Mouse (Mus musculus) CD4-positive, CD25-positive, alpha-beta regulatory T cell, adult 2 months (primary cell): ENCODE measurements around the gene Myd88.
"Not testable (repeated sequence)": the region's sequence is repeated elsewhere in the genome, so short reads cannot be mapped to it uniquely, and the experiment has no call there.

ENCODE experiments used
- DNase-seq: peaks from one replicate; pipeline ENCODE4 v3.0.0-alpha.2; 2012; ENCODE audit warnings: low read depth, low spot score

Gene Myd88

GRCm38 (mm10) chr9:119340909-119341816 lies at the start of gene Myd88:
Gene Myd88 (minus strand): TSS chr9:119341411.
- DNase-seq: peak; percentile 96

DNA sequence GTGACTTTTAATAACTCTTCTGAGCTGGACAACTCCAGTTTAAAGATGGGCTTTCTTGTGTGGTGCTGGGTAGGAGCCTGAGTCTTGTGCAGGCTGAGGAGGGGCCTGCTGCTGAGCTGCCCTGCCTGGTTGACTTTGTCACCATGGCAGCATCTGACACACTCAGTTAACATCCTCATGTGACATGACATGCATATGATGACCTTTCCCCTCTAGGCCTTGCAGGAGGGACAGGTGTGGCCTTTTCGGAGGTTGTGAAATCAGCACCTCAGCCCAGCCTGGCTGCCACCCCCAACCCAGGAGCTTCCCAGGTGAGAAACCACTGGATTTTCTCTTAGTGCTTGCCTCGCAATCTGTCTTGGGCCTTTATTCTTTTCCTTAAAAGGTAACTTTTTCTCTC lies 49.0 kb upstream of the Myd88 start:
- no peak for DNase-seq

DNA sequence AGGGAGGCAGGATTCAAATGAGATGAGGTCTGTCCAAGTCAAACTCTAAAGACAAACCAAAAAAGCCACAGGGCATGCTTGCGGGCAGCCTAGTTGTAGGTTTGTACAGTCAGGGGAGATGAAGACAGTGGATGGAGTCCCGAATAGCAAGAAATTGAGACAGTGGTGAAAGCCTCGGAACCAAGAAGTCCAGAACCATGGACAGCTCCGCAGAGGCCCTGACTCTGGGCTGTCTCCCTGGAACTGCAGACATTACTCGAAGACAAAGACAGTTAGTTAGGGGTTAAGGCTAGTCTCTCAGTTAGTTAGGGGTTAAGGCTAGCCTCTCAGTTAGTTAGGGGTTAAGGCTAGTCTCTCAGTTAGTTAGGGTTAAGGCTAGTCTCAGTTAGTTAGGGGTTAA lies 47.7 kb upstream of the Myd88 start:
- peak; percentile 6 for DNase-seq

DNA sequence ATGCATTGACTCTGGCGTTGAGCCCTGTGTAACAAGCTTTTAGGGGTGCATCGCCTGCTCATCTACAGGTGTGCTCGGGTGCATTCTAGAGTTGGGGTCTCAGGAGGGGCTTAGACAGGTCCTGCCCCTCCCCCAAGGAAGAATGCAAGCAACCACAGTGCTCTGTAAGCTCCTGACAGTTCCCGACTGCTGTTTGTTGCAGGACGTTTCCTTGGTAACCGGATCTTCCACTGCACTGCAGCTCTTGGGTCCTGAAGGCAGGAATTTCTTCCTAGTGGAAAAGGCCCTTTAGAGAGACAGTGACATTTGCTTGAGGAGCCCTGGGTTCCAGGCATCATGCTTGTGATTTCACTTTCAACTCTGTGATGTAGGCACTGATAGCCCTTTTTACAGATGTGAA lies 41.4 kb upstream of the Myd88 start:
- DNase-seq: no peak

GRCm38 (mm10) chr9:119378231-119378630 lies 37.0 kb upstream of the Myd88 start:
- no peak for DNase-seq

GRCm38 (mm10) chr9:119375556-119375955 lies 34.3 kb upstream of the Myd88 start:
- DNase-seq: no peak

- no peak for DNase-seq
Observed at GRCm38 (mm10) chr9:119375008-119375407, 33.8 kb upstream of the Myd88 start.

- no peak for DNase-seq
Observed at GRCm38 (mm10) chr9:119371251-119371650, 30.0 kb upstream of the Myd88 start.

DNA sequence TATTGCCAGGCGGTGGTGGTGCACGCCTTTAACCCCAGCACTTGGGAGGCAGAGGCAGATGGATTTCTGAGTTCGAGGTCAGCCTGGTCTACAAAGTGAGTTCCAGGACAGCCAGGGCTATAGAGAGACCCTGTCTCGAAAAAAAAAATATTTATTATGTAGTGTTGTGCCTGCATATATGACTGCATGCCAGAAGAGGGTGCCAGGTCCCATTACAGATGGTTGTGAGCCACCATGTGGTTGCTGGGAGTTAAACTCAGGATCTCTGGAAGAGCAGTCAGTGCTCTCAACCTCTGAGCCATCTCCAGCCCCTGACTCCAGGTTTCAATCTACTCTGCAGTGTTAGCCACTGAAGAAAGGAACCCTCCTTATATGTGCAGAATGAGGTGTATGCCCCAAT lies 29.6 kb upstream of the Myd88 start:
- DNase-seq: not testable (repeated sequence)

DNA sequence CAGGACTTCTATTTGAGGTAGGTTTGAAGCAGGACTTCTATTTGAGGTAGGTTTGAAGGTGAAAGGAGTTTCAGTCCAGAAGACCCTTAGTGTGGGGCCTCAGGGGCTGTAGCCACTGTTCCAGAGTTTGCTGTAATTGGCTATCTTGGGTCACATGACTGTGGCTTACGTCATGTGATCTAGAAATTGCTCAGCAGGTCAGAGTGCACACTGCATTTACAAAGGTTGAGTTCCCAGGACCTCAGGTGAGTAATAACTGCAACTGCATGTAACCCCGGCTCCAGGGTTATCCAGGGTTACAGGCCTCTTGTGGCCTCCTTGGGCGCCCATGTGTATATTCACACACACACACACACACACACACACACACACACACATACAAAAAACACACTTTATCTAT lies 27.2 kb upstream of the Myd88 start:
- no peak for DNase-seq

GRCm38 (mm10) chr9:119365284-119365683 lies 24.1 kb upstream of the Myd88 start, which contains the start of gene Slc22a14:
Gene Slc22a14 (minus strand): TSS chr9:119365553.
- no peak for DNase-seq

DNA sequence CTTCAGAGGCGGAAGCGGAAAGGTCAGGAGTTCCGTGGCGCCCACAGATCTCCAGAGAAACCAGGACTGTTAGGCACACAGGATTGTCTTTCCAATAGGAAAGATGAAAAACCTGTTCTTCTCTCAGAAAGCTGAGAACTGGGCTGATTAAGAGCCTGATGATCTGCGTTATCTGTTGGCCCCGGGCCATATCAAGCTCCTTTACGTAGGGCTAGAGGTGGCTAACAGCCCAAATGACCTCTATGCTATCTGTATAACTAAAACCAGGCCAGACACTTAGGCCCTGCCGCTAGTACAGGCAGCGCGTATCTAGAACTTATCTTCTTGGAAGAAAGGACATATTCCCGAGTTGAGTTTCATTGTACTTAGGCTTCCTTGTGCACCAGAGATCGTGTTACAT lies 22.0 kb upstream of the Myd88 start:
- DNase-seq: no peak

GRCm38 (mm10) chr9:119361416-119361815 lies 20.2 kb upstream of the Myd88 start:
- DNase-seq: no peak

GRCm38 (mm10) chr9:119358058-119358429 lies 16.8 kb upstream of the Myd88 start:
- DNase-seq: no peak

- peak; percentile 82 for DNase-seq
Observed at GRCm38 (mm10) chr9:119357331-119358057, 16.3 kb upstream of the Myd88 start, which contains the start of gene Xylb. Gene Xylb (plus strand): TSS chr9:119357381.

DNA sequence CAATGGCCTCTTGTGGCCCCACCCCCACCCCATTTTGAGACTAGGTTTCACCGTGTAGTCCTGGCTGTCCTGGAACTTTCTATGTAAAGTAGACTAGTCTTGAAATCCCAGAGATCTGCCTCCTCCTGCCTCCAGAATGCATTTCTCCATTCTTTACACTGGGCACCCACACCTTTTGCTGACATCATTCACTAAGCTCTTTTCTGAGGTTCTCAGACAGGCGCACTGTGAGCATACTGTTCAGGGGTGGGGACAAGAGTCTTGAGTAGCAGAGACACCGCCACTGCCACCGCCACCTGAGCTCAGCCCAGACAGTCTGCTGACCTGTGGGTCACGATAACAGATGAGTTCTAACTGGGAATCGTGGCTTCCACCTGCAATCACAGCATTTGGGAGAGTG lies 14.7 kb upstream of the Myd88 start:
- DNase-seq: no peak

DNA sequence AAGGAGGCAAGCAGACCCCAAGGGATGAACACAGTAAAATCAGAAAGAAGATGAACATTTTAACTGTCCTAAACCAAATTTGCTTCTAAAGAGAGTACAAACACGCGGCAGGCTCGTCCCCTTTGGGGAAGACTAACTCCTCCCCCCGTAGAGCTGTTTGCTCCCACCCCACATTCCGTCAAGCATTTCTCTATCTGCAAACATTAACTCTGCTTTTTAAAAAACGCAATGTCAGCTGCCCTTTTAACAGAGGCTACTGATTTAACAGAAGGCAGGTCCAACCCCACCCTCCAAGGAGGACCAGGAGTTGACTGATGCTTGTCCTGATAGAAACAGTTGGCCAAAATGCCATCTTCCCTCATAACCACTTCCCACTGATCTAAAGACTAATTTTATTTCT lies 12.7 kb upstream of the Myd88 start:
- no peak for DNase-seq

- DNase-seq: peak; percentile 88
Observed at GRCm38 (mm10) chr9:119352060-119352459, 10.8 kb upstream of the Myd88 start.

- DNase-seq: no peak
Observed at GRCm38 (mm10) chr9:119350947-119351705, 9.9 kb upstream of the Myd88 start.

- DNase-seq: no peak
Observed at GRCm38 (mm10) chr9:119350531-119350930, 9.3 kb upstream of the Myd88 start.

DNA sequence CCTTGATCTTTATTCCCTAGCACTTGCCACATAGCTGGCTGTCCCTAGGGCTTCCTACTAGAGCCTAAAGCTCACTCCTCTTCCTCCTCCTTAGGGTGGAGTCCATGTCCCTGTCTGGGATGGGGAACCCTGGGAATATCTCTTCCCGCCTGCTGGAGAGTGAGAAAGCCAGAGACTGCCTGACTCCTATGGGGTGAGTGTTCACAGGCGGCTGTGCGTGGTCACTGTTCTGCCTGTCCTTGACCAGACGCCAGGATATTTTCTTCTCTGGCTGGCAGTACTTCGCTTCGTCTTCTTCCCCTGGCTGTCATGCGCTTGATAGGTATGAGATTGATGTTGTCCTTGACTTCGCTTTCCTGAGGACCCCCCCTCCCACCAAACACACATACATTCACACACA lies 5.2 kb upstream of the Myd88 start:
- DNase-seq: no peak

DNA sequence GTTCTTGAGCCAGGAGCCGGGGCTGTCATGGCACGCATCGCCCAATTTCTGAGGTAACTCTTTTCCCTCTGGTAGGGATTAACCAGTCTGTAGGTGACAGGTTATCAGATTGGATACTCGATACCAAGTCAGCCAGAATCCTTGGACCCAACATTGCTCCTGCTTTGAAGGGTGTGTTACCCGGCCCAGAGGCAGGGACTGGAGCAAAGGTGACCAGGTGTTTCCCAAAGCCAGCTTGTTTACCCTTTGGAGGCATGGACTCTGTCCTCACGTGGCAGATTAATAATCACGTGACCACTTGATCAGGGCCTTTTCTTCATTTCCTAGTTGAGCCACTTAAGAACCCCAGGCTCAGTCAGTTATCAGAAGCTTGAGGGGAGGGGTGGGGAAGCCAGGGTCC lies 1.5 kb upstream of the Myd88 start:
- DNase-seq: no peak
